Mouse (Mus musculus) neutrophil, adult 5-6 weeks (primary cell): ENCODE measurements around the gene Fam131a. TPM values are rescaled to one million over a fixed set of nuclear protein-coding genes. Genes with fewer than 3 reads are reported as not detected.

ENCODE experiments used
- ATAC-seq: fragments of 151-379, 151-347 bp; 2 replicates; pipeline ENCODE4 v1.8.0; 2017; ENCODE audit warnings: mild to moderate bottlenecking, moderate TSS enrichment; ENCODE audit not compliant: insufficient number of reproducible peaks, poor library complexity, low FRiP score, severe bottlenecking; ENCODE audit errors: extremely low read depth
- total RNA-seq: library from RNA; stranded (forward); fragments of 200-1000 nt; gene quantifications from 2 replicates; pipeline ENCODE4 v1.2.3, GENCODE M21; 2017

The Fam131a gene
- total RNA-seq, 1 experiment from 2014 or later: not detected

GRCm38 (mm10) chr16:20692241-20692965, 638 bp upstream of the Fam131a start:
- ATAC-seq: no peak

DNA sequence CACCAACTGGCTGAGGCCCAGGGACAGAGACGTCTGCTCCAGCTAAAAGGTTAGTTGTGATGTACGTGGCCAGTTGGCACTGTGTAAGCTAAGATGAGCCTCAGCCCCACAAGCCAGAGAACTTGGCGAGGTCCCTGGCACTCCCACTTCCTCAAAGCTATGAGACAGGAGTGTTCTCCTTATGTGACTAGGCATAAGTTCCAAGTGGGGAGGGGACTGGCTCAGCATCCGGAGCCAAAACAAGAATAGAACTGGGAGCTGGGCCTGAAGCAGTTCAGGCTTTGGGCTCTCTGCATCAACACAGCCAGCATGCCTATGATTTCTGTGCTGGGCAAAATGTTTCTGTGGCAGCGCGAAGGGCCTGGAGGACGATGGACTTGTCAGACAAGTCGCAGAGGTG, 1.7 kb downstream of the Fam131a start:
- ATAC-seq: no peak

- no peak for ATAC-seq
Observed at GRCm38 (mm10) chr16:20695622-20696323, 2.7 kb downstream of the Fam131a start.

GRCm38 (mm10) chr16:20699266-20699665, 6.2 kb downstream of the Fam131a start:
- no peak for ATAC-seq

- ATAC-seq: no peak
Observed at GRCm38 (mm10) chr16:20700036-20700435, 7.0 kb downstream of the Fam131a start.

GRCm38 (mm10) chr16:20701316-20701715, 8.3 kb downstream of the Fam131a start:
- no peak for ATAC-seq

- no peak for ATAC-seq
Observed at GRCm38 (mm10) chr16:20701729-20702521, 8.9 kb downstream of the Fam131a start.

- no peak for ATAC-seq
Observed at GRCm38 (mm10) chr16:20702522-20702893, 9.5 kb downstream of the Fam131a start.

GRCm38 (mm10) chr16:20703071-20703470, 10.0 kb downstream of the Fam131a start:
- no peak for ATAC-seq

DNA sequence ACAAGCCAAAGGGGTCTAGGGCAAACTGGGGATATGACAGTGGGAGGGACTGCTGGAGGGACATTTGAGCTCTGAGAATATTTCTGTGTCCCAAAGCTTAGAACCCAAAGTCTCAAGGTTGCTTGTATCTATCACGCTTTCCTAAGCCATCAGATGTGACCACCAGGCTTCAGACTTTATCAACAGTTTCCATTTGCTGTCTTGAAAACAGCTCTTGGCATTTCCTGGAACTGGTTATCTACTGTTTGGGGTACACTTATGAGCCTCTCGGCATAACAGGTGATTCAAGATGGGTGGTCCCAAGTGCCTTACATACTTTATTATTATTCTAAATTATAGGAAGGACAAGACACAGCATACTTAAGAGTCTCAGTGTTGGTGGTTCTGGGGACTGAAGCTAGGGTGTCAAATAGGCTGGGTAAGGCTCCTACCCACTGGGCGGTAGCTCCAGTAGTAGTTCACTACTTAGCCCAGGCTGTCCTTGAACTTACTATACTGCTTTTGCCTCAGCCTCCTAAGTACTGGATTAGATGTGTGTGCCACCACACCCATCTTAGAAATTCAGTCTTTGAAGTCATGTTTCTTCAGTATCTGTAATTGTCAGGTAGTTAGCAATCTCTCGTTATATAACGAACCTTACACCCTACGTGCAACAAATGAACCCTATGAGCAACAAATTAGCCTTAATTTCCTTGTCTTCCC, 10.8 kb downstream of the Fam131a start:
- ATAC-seq: no peak

- no peak for ATAC-seq
Observed at GRCm38 (mm10) chr16:20705786-20706185, 12.7 kb downstream of the Fam131a start.

- ATAC-seq: no peak
Observed at GRCm38 (mm10) chr16:20706407-20707055, 13.5 kb downstream of the Fam131a start.

DNA sequence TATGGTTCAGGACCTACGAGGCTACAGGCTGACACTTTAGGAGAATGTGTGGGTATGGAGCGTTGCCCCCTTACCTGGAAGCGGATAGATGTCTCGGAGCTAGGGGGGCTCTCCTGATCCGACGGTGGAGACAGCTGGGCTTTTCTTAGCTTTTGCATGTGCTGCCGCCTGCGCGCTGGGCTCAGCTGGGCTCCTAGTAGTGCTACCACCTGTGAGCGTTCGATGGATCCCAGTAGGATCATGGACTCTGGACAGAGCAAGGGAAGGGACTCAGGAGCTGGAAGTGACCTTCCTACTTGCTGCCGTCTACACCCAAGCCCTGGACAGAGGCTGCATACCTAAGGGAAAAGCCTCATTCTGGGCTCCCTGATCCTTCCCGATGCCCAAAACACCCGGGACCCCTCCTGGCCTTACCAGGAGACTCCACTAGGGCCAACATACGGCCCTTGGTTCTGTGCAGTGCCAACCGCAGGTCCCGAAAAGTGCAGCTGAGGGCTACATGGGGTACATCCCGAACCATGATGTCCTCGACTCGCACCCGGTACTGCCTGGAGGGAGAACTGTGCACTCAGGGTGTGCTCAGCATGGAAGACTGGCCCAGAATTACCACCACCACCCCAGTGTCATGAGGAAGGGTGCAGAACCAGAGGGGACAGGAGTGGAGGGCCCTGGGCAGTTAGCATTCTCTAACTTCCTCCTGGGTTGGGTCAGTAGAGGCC, 15.3 kb downstream of the Fam131a start:
- no peak for ATAC-seq

- ATAC-seq: no peak
Observed at GRCm38 (mm10) chr16:20708939-20709734, 16.1 kb downstream of the Fam131a start.

DNA sequence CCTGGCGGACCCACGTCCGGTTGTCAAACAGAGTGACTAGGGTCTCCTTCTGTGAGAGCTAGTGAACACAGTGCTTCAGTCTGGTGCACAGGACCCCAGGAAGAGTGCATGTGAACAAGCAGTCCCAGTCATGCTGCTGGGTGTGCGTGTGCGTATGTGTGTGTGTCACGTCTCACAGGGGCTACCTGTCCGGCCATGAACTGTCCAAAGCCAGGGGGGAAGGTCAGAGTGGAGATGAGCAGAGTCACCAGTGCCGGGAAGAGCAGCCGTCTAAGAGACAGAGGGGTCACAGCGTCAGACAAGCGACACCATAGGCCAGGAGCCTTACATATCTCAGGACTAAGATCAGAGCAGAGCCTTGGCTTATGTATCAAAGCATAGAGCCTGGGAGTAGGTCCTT, 17.3 kb downstream of the Fam131a start:
- no peak for ATAC-seq

- ATAC-seq: no peak
Observed at GRCm38 (mm10) chr16:20710810-20711209, 17.8 kb downstream of the Fam131a start.

- no peak for ATAC-seq
Observed at GRCm38 (mm10) chr16:20712190-20712589, 19.1 kb downstream of the Fam131a start.
